Mouse (Mus musculus): ENCODE measurements around the gene Apod. TPM values are rescaled to one million over a fixed set of nuclear protein-coding genes. Genes with fewer than 3 reads are reported as not detected.
A peak's percentile ranks its signal among the peaks of the same experiment; 100 is the strongest.

The Apod gene
- polyA plus RNA-seq, 1 experiment from 2014 or later, result 0.77 TPM

- Histone ChIP-seq H3K9ac (ENCODE audit: low read depth, low read length) (peak overlapping the region; percentile 93), H3K4me1 (replicated peaks; ENCODE audit: control insufficient read depth, insufficient read depth, low read length) (0 out of 2 replicates have a peak, but pooled peaks cover 3% of the 10 kb centered on the region), H3K4me2 (replicated peaks; ENCODE audit: low read depth) (peak overlapping the region; percentile 55), H3K36me3 (ENCODE audit: control insufficient read depth, insufficient read depth) (peaks cover 4% of the 10 kb centered on the region; the same call in 1 of the 2 replicates), H3K27ac (ENCODE audit: low read depth, low read length) (peak overlapping the region; percentile 96), H3K9me3 (ENCODE audit: control insufficient read depth) (no peaks in the 10 kb centered on the region), H3K4me3 (ENCODE audit: low read depth, low read length) (peak overlapping the region; percentile 90), H3K27me3 (replicated peaks; ENCODE audit: control insufficient read depth, insufficient read depth, low read length) (no peaks in the 10 kb centered on the region)
- no peak for ATAC-seq
- 1% methylated on average over 6 of the region's 6 CpGs for WGBS
- no peak for TF ChIP-seq CTCF (IDR thresholded peaks at IDR 0.05; ENCODE audit: low read depth)
These were observed 40.5 kb downstream of the Apod start for GRCm38 (mm10) chr16:31274084-31274483.

GRCm38 (mm10) chr16:31266692-31267091, 47.9 kb downstream of the Apod start:
- H3K4me1 ChIP-seq (replicated peaks; ENCODE audit: control insufficient read depth, insufficient read depth, low read length), result no peaks in the 10 kb centered on the region
- peaks cover 9% of the 10 kb centered on the region; the same call in 1 of the 2 replicates for H3K36me3 ChIP-seq (ENCODE audit: control insufficient read depth, insufficient read depth)
- no peaks in the 10 kb centered on the region for H3K9me3 ChIP-seq (ENCODE audit: control insufficient read depth)
- TF ChIP-seq CTCF (IDR thresholded peaks at IDR 0.05; ENCODE audit: low read depth), result no peak
- H3K27me3 ChIP-seq (replicated peaks; ENCODE audit: control insufficient read depth, insufficient read depth, low read length), result no peaks in the 10 kb centered on the region
- H3K27ac ChIP-seq (ENCODE audit: low read depth, low read length), result no peak overlapping the region
- WGBS, result 92% methylated on average over 2 of the region's 2 CpGs
- H3K4me3 ChIP-seq (ENCODE audit: low read depth, low read length), result no peak overlapping the region
- H3K4me2 ChIP-seq (replicated peaks; ENCODE audit: low read depth), result no peak overlapping the region
- H3K9ac ChIP-seq (ENCODE audit: low read depth, low read length), result no peak overlapping the region
- ATAC-seq, result no peak

DNA sequence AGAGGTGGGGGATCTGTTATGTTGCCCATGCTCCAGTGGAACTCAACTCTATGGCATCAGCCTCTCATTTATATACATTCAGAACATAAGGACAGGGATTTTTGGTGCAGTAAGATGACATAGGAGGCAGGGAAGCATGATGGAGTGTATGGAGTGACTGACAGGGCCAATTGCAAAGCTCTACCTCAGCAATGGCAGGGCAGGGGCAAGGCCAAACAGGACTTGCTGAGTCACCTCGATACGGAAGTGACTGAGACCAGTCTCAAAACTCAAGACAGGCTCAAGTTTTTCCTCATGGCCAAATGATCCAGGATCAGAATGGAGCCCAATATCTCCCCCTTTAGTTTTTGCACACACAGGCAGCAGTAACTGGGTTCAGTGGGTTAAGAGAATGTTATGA, 58.5 kb downstream of the Apod start:
- WGBS, result 90% methylated on average over 2 of the region's 2 CpGs
- Histone ChIP-seq H3K9me3 (ENCODE audit: control insufficient read depth) (no peaks in the 10 kb centered on the region), H3K27ac (ENCODE audit: low read depth, low read length) (no peak overlapping the region), H3K4me1 (replicated peaks; ENCODE audit: control insufficient read depth, insufficient read depth, low read length) (no peaks in the 10 kb centered on the region), H3K4me2 (replicated peaks; ENCODE audit: low read depth) (no peak overlapping the region), H3K9ac (ENCODE audit: low read depth, low read length) (no peak overlapping the region), H3K4me3 (ENCODE audit: low read depth, low read length) (no peak overlapping the region), H3K27me3 (replicated peaks; ENCODE audit: control insufficient read depth, insufficient read depth, low read length) (no peaks in the 10 kb centered on the region), H3K36me3 (ENCODE audit: control insufficient read depth, insufficient read depth) (peaks cover 44% of the 10 kb centered on the region)
- no peak for ATAC-seq
- TF ChIP-seq CTCF (IDR thresholded peaks at IDR 0.05; ENCODE audit: low read depth), result no peak

DNA sequence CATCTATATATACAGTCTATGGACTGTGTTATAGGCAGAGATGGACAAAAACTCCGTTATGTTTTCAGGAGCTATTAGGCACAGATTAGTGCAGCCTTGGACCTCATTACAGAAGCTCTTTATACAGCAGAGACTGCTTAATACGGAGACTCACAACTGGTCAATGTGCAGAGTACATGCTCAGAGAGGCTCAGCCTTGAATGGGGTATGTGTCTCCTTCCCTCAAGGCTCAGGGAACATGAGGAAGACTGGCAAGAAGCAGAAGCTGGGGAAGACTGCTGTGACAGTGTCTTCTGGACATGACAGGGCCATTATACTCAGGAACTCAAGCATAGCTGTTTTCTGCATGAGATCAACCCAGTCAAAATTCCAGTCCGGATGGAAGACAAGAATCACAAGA, 58.9 kb downstream of the Apod start:
- WGBS, result 77% methylated on average over 3 of the region's 3 CpGs
- H3K27ac ChIP-seq (ENCODE audit: low read depth, low read length), result no peak overlapping the region
- H3K4me2 ChIP-seq (replicated peaks; ENCODE audit: low read depth), result no peak overlapping the region
- H3K4me3 ChIP-seq (ENCODE audit: low read depth, low read length), result no peak overlapping the region
- H3K4me1 ChIP-seq (replicated peaks; ENCODE audit: control insufficient read depth, insufficient read depth, low read length), result no peaks in the 10 kb centered on the region
- TF ChIP-seq CTCF (IDR thresholded peaks at IDR 0.05; ENCODE audit: low read depth), result no peak
- no peaks in the 10 kb centered on the region for H3K9me3 ChIP-seq (ENCODE audit: control insufficient read depth)
- peaks cover 46% of the 10 kb centered on the region for H3K36me3 ChIP-seq (ENCODE audit: control insufficient read depth, insufficient read depth)
- ATAC-seq, result no peak
- H3K27me3 ChIP-seq (replicated peaks; ENCODE audit: control insufficient read depth, insufficient read depth, low read length), result no peaks in the 10 kb centered on the region
- no peak overlapping the region for H3K9ac ChIP-seq (ENCODE audit: low read depth, low read length)

DNA sequence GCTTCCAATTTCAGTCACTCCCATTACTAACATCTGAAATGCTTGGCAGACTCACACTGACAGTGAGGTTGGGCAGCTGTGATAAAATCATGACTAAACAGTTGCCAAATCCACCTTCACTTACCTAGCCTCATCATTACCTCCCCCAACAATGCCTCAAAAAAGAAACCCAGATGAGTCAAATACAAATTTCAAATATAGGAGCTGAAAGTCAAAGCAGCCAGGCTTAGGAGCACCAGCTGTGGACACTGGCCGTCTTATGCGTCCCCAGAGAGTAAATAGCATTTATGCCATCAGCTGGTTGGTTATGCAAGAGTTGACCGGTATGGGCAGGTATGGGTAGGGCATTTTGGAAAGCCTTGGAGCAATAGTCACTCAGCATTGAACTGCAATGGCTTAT, 65.2 kb downstream of the Apod start:
- no peak overlapping the region for H3K4me3 ChIP-seq (ENCODE audit: low read depth, low read length)
- peaks cover 19% of the 10 kb centered on the region for H3K36me3 ChIP-seq (ENCODE audit: control insufficient read depth, insufficient read depth)
- no peak for TF ChIP-seq CTCF (IDR thresholded peaks at IDR 0.05; ENCODE audit: low read depth)
- no peak overlapping the region for H3K9ac ChIP-seq (ENCODE audit: low read depth, low read length)
- no peaks in the 10 kb centered on the region for H3K27me3 ChIP-seq (replicated peaks; ENCODE audit: control insufficient read depth, insufficient read depth, low read length)
- H3K9me3 ChIP-seq (ENCODE audit: control insufficient read depth), result no peaks in the 10 kb centered on the region
- H3K4me2 ChIP-seq (replicated peaks; ENCODE audit: low read depth), result no peak overlapping the region
- WGBS, result 80% methylated on average over 3 of the region's 3 CpGs
- H3K27ac ChIP-seq (ENCODE audit: low read depth, low read length), result no peak overlapping the region
- H3K4me1 ChIP-seq (replicated peaks; ENCODE audit: control insufficient read depth, insufficient read depth, low read length), result no peaks in the 10 kb centered on the region
- no peak for ATAC-seq

GRCm38 (mm10) chr16:31248717-31249116, 65.9 kb downstream of the Apod start:
- H3K9ac ChIP-seq (ENCODE audit: low read depth, low read length), result no peak overlapping the region
- no peak overlapping the region for H3K4me2 ChIP-seq (replicated peaks; ENCODE audit: low read depth)
- H3K27ac ChIP-seq (ENCODE audit: low read depth, low read length), result no peak overlapping the region
- no peak for TF ChIP-seq CTCF (IDR thresholded peaks at IDR 0.05; ENCODE audit: low read depth)
- H3K4me1 ChIP-seq (replicated peaks; ENCODE audit: control insufficient read depth, insufficient read depth, low read length), result no peaks in the 10 kb centered on the region
- WGBS, result 93% methylated on average over 13 of the region's 13 CpGs
- no peak for ATAC-seq
- peaks cover 19% of the 10 kb centered on the region for H3K36me3 ChIP-seq (ENCODE audit: control insufficient read depth, insufficient read depth)
- no peaks in the 10 kb centered on the region for H3K27me3 ChIP-seq (replicated peaks; ENCODE audit: control insufficient read depth, insufficient read depth, low read length)
- no peaks in the 10 kb centered on the region for H3K9me3 ChIP-seq (ENCODE audit: control insufficient read depth)
- no peak overlapping the region for H3K4me3 ChIP-seq (ENCODE audit: low read depth, low read length)

DNA sequence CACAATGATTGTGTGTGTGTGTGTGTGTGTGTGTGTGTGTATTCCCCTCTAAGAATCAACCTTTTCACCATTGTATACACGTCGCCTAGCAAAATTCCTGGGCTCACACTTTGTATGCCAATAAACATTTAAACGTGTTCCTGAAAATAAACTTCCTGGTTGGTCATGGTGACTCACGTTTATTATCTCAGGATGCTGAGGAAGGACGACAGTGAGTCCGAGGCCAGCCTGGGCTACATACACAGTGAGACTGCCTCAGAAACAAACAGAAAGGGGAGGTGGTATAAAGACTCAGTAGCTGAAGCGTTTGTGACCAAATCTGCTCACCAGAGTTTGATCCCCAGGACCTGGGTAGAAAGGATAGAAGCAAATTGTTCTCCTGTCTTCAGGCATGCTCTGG, 67.2 kb downstream of the Apod start:
- Histone ChIP-seq H3K4me2 (replicated peaks; ENCODE audit: low read depth) (no peak overlapping the region), H3K36me3 (ENCODE audit: control insufficient read depth, insufficient read depth) (peaks cover 15% of the 10 kb centered on the region), H3K27me3 (replicated peaks; ENCODE audit: control insufficient read depth, insufficient read depth, low read length) (no peaks in the 10 kb centered on the region), H3K4me1 (replicated peaks; ENCODE audit: control insufficient read depth, insufficient read depth, low read length) (no peaks in the 10 kb centered on the region), H3K9ac (ENCODE audit: low read depth, low read length) (no peak overlapping the region), H3K9me3 (ENCODE audit: control insufficient read depth) (no peaks in the 10 kb centered on the region), H3K4me3 (ENCODE audit: low read depth, low read length) (no peak overlapping the region), H3K27ac (ENCODE audit: low read depth, low read length) (no peak overlapping the region)
- no peak for ATAC-seq
- 45% methylated on average over 7 of the region's 7 CpGs for WGBS
- no peak for TF ChIP-seq CTCF (IDR thresholded peaks at IDR 0.05; ENCODE audit: low read depth)

Small RNA genes within 50 kb of the gene (microRNA-seq; reads per million reads assigned to microRNA genes)
- gene Gm27415, result not detected

Other genes starting within 250 kb of the Apod start
- 14.3 and 17.1 TPM in 2 replicates for gene Xxylt1, start 233.4 kb downstream of the Apod start, polyA plus RNA-seq (2015; fragmentation: Nextera tagmentation; extraction: Ambion mirVana)
- 10.6 and 12.4 TPM in 2 replicates for gene Acap2, start 113.6 kb downstream of the Apod start, polyA plus RNA-seq (2015; fragmentation: Nextera tagmentation; extraction: Ambion mirVana)
- 80.4 and 85.1 TPM in 2 replicates for gene Ppp1r2, start 39.5 kb downstream of the Apod start, polyA plus RNA-seq (2015; fragmentation: Nextera tagmentation; extraction: Ambion mirVana)
- 327 and 338 TPM in 2 replicates for gene Bdh1, start 107.5 kb upstream of the Apod start, polyA plus RNA-seq (2015; fragmentation: Nextera tagmentation; extraction: Ambion mirVana)